16 mouse cellular contexts compared by ENCODE assay signal in genomic region chr16:21109473-21109872, GRCm38 (mm10). TPM values are rescaled to one million over a fixed set of nuclear protein-coding genes. Genes with fewer than 3 reads are reported as not detected.
DNase-seq lines count a peak whose midpoint lies in the region; ATAC-seq and TF ChIP-seq lines count a peak whose summit lies in the region.
"Had no signal": no experiment of that assay in that cellular context is flagged by ENCODE, and none has a peak within 500 bp of the region (broad histone marks: within the 10 kb centered on the region; RNA-seq: fewer than 3 reads in every experiment).

No protein-coding gene starts in this region.

- peak; percentile 2 to 9 for DNase-seq in cerebellum, postnatal 14 days
- DNase-seq in cerebellum, postnatal 4 days (ENCODE audit: low spot score in 2 of 2), result no peak
- DNase-seq in layer of hippocampus, adult 2 months (ENCODE audit: low spot score in 2 of 2), result no peak
- DNase-seq in layer of hippocampus, postnatal 14 days (ENCODE audit: low spot score in 2 of 2), result no peak
- peak; percentile 35 for DNase-seq in A20 (ENCODE audit: low read depth, low spot score)
- peak; percentile 3 for DNase-seq in kidney, postnatal 14 days
- DNase-seq in midbrain, embryonic 14.5 days, result no peak
- DNase-seq in frontal cortex, postnatal 14 days (ENCODE audit: low spot score in 2 of 2), result no peak
- DNase-seq: embryo, embryonic 11 days; forebrain, postnatal 0 days; right cerebral cortex, postnatal 14 days had no signal

- H3K36me3 ChIP-seq in midbrain, embryonic 14.5 days (ENCODE audit: control insufficient read depth, insufficient read depth, low read length), result no peaks in the 10 kb centered on the region
- H3K36me3 ChIP-seq: limb, embryonic 15.5 days had no signal

- H3K4me2 ChIP-seq in midbrain, embryonic 14.5 days (ENCODE audit: low read length), result no peak overlapping the region
- H3K4me2 ChIP-seq: limb, embryonic 15.5 days had no signal

- 93% methylated on average over 1 of the region's 1 CpGs for WGBS in midbrain, embryonic 14.5 days

- ATAC-seq in midbrain, embryonic 14.5 days (ENCODE audit: low FRiP score, low TSS enrichment), result no peak
- ATAC-seq: forebrain, postnatal 0 days; hindbrain, postnatal 0 days had no signal

- no peak overlapping the region for H3K9ac ChIP-seq in midbrain, embryonic 14.5 days (replicated peaks; ENCODE audit: low read length)
- H3K9ac ChIP-seq: forebrain, postnatal 0 days; limb, embryonic 15.5 days had no signal

- no peaks in the 10 kb centered on the region for H3K27me3 ChIP-seq in midbrain, embryonic 14.5 days (ENCODE audit: control insufficient read depth, insufficient read depth, low read length)
- H3K27me3 ChIP-seq: limb, embryonic 15.5 days had no signal

- H3K27ac ChIP-seq in layer of hippocampus, adult 2 months, result no peak overlapping the region
- no peak overlapping the region for H3K27ac ChIP-seq in midbrain, embryonic 14.5 days (replicated peaks; ENCODE audit: low read depth, low read length)
- H3K27ac ChIP-seq: hindbrain, postnatal 0 days; limb, embryonic 15.5 days had no signal

- H3K9me3 ChIP-seq in midbrain, embryonic 14.5 days (ENCODE audit: control insufficient read depth, low read length), result no peaks in the 10 kb centered on the region
- H3K9me3 ChIP-seq: limb, embryonic 15.5 days had no signal

- peak; percentile 39; the same call in 1 of the 2 replicates for TF ChIP-seq CTCF in layer of hippocampus, adult 2 months (conservative IDR thresholded peaks at IDR 0.05)

- no peaks in the 10 kb centered on the region for H3K4me1 ChIP-seq in midbrain, embryonic 14.5 days (ENCODE audit: control insufficient read depth, insufficient read depth, low read length)
- H3K4me1 ChIP-seq: limb, embryonic 15.5 days had no signal

- no peak overlapping the region for H3K4me3 ChIP-seq in layer of hippocampus, adult 2 months
- H3K4me3 ChIP-seq in midbrain, embryonic 14.5 days (replicated peaks; ENCODE audit: low read depth, low read length), result no peak overlapping the region
- H3K4me3 ChIP-seq: limb, embryonic 15.5 days had no signal

RNA-seq across cellular contexts. Expression of gene Teddm3, which starts 44.3 kb away (rescaled TPM):
- total RNA-seq in layer of hippocampus, adult 2 months (2021), result under 1 TPM; 0.64 to 0.98 TPM
- 1 to 10 TPM; 1.0 to 1.1 TPM for total RNA-seq in layer of hippocampus, postnatal 14 days (2021)
- not detected in 2 replicates for polyA plus RNA-seq in midbrain, embryonic 14.5 days (2014; fragmentation: Nextera tagmentation; extraction: Ambion mirVana)
- total RNA-seq: forebrain, postnatal 0 days; gastrocnemius, postnatal 4 days; heart, postnatal 10 days; neutrophil, adult 5-6 weeks had no signal
- polyA plus RNA-seq: forebrain, postnatal 0 days had no signal

Comparison
In these comparisons a context has a peak if more than half of its experiments do, and no peak if none do; other contexts are left out.
1. DNase-seq: peak in cerebellum, postnatal 14 days (2 of 2), A20 (single experiment) and kidney, postnatal 14 days (single experiment); none in cerebellum, postnatal 4 days (0 of 2), layer of hippocampus, adult 2 months (0 of 2), layer of hippocampus, postnatal 14 days (0 of 2), midbrain, embryonic 14.5 days (single experiment) and frontal cortex, postnatal 14 days (0 of 2).